Mouse (Mus musculus) lung, adult 18-20 months (tissue): ENCODE data around the gene Cry2.
"Not testable (repeated sequence)": the region's sequence is repeated elsewhere in the genome, so short reads cannot be mapped to it uniquely, and the experiment has no call there.

ENCODE experiments used
- DNase-seq, 2 experiments: peaks; one replicate each; pipeline ENCODE4 v3.0.0; 2022; ENCODE audit warnings: mixed read lengths in 2 of 2

The Cry2 gene

DNA sequence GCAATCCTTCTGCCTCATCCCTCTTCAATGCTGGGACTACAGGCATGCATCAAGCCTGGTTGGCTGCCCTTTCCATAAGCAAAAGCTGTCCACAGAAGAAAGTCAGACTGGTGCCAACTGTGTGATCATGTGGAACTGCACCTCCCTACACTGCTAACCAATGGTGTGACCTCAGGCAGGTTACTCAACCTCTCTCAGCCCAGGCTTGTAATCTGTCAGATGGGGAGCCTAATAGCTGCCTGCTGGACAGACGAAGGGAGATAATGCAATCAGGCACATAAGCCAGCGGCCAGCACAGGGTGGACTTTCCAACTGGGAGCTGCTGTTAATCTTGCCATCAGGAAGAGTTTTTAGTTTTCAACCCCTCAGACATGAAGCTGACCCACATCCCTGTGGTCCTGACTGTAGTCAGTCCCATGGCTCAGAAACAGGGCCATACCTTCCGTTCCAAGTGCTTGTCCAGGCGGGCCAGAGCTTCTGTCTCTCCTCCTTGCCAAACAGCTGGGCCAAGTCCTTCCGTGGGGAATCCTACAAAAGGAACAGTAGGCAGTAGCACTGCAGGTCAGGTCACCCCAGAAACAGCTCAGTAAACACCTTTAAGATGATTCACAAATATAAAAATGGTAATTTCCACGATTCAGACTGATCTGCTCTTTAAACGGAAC is 12.0 kb downstream of the Cry2 start:
- DNase-seq = no peak

- DNase-seq = no peak
Observed at GRCm38 (mm10) chr2:92411705-92412104, 22.1 kb downstream of the Cry2 start.

DNA sequence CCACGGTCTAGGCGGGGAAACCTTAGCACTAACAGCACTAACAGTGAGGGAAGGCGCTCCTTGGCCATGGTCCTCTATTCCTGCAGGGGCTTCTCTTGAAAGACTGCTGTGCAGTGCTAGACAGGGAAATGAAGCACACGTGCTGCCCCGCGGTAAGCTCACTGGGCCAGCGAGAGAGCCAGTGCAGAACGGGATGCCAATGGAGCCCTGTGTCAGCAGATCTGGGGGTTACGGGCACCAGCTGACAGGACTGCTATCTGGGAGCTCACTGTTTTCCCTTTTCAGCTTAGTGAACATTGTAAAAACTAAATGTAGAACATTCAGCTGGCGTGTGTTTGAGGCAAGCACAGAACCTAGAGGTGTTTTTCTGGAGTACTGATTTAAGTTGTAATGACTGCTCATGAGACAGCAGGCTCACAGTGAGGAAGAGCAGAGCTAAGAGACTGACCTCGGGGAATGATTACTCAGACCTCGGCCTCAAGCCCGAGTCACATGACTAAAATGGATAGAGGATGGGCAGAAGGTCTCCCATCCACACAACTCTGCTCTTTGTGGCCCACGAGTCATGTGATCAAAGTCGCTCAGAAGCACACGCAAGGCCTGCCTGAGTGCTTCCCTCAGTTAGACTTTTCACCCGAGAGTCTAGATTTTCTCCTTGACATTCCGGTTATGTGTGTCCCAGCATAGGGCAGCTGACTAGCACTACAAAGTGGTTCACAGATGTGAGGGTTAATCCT is 25.4 kb downstream of the Cry2 start:
- no peak for DNase-seq

GRCm38 (mm10) chr2:92405687-92406086 is 28.2 kb downstream of the Cry2 start:
- peak in 1 of 2 experiments; percentile 29 for DNase-seq

DNA sequence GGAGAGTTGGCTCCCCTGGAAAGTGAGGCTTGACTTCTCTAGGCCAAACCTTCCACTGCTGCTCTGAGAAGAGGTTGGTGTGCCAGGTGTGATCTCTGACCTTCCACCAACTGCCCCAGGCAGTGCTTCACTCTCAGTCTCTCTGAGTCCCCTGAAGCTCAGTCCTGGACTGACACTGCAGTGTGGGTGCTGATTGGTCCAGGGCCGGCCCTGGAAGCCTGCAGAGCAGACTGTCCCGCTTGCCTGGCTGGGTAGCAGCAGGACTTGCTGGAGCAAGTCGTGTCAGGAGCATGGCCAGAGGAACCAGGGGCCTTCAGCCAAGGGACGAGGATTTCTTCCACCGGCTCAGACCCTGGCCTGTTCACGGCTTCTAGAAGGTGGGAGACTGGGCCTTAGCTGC is 29.1 kb downstream of the Cry2 start:
- DNase-seq = no peak

GRCm38 (mm10) chr2:92403776-92404319 is 30.0 kb downstream of the Cry2 start:
- DNase-seq = no peak

GRCm38 (mm10) chr2:92402591-92403326 is 31.1 kb downstream of the Cry2 start:
- no peak for DNase-seq

DNA sequence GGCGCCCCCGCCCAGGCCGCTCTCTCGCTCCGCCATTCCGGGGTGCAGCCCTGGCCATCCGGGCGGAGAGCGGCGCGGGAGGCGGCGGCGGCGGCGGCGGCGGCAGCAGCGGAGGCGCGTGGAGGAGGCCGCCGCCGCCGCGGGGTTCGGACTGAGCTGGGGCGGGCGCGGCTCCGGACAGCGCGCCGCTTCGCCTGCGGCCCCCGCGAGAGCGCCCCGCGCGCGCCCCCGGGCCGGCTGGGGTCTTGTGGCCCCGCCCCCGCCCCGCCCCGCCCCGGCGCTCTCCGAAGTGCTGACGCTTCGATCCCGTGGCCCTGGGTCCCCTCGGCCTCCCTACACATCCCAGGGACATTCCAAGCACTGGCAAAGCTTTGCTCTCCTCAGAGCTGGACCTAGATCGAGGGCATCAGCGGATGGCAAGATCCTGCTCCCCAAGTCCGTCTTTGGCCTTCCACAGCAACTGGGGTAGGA is 32.7 kb downstream of the Cry2 start, which contains the start of gene Mapk8ip1:
Gene Mapk8ip1 (minus strand): TSS at position 173 of the 471 bp plus-strand sequence.
- DNase-seq = no peak

GRCm38 (mm10) chr2:92400682-92401081 is 33.2 kb downstream of the Cry2 start:
- DNase-seq = no peak

DNA sequence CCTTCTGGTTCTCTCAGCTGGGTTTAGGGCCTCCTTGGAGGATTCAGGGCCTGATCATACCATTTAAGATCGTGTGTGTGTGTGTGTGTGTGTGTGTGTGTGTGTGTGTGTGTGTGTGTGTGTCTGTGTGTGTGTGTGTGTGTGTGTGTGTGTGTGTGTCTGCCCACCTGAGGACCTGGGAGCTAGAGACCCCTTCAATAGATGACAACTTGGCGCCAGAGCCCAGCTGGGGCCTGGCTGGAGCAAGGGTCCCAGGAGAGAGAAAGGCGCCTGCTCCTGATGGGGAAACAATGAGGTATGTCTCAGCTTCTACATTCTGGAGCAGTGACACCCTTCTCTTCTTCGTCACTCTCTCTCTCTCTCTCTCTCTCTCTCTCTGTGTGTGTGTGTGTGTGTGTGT is 34.0 kb downstream of the Cry2 start:
- DNase-seq = not testable (repeated sequence)

GRCm38 (mm10) chr2:92397436-92397835 is 36.4 kb downstream of the Cry2 start:
- no peak for DNase-seq

- DNase-seq = no peak
Observed at GRCm38 (mm10) chr2:92395535-92395934, 38.3 kb downstream of the Cry2 start.

- DNase-seq = no peak
Observed at GRCm38 (mm10) chr2:92392318-92393264, 41.3 kb downstream of the Cry2 start.

DNA sequence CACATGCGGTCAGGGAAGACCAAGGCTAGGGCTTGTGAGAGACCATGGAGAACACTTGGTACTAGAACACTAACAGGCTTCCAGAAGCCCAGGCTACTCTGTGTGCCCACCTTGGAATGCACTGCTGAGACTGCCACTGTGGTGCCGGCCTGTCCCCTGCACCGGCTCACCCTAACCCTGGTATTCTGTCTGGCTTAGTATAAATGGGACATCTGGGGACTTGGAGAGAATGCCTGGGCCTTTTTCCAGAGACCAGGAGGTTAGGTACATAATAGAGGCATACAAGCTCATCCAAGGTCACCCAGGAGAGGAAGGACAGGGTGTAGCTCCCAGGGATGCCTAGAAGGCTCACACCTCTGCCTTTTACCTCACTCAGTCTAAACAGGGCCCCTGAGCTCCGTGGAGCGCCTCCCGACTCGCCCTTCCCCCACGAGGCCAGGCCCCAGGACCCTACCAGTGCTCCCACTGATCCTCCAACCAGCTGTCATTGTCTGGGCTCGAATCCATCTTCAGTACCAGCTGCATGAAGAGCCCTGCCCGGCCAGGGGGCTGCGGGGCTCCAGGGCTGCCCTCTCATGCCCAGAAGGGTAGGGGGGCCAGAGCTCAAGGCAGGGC is 42.0 kb downstream of the Cry2 start:
- no peak for DNase-seq

- DNase-seq = no peak
Observed at GRCm38 (mm10) chr2:92391116-92391515, 42.7 kb downstream of the Cry2 start.

DNA sequence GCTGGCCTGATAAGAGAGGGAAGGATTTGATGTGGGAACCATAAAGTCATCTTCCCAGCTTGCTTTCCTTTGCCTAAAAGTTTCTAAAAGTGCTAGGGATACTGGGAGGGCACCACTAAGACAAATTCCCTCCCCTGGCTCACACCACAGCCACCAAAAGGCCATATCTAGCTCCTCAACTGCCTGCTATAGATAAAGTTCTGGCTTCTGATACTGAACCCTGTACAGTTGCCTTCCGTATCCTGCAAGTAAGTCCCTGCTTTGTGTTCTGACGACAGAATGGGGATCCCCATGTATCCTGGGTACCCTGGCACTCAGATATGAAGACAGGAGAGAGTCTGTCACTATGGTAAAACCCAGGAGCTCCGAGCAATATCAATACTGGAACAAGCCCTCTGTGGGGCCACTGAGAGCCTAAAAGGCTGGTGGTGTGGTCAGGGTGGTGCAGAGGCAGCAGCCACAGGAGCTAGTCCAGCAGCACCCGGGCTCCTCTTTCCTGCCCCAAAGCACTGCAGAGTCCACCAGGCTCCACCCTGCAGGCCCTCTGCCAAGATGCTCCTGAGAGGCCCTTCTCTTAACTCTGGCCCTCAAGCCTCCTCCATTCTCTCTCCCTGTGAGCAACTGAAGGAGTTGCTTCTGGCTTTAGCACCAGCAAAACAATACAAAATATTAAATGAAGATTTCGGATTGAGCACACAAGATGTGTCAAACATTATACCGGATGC is 43.5 kb downstream of the Cry2 start:
- peak; percentile 70 to 77 for DNase-seq

DNA sequence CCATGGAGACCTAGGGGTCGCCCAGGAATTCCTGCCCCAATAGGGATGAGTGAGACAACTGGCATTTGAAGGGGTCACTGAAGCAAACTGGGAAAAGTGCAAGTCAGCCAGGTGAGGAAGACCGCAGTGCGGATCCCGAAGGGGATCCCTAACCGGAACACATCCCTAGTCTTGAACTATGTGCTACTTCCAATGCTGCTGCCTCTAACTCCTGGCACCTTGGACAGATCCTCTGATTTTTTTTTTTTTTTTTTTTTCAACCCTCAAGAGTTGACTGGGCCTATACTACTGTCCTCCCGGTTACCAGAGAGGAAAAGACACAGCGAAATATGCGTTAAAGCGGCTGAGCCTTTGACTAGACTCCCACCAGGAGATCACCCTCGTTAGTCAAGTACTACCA is 44.2 kb downstream of the Cry2 start:
- DNase-seq = no peak

DNA sequence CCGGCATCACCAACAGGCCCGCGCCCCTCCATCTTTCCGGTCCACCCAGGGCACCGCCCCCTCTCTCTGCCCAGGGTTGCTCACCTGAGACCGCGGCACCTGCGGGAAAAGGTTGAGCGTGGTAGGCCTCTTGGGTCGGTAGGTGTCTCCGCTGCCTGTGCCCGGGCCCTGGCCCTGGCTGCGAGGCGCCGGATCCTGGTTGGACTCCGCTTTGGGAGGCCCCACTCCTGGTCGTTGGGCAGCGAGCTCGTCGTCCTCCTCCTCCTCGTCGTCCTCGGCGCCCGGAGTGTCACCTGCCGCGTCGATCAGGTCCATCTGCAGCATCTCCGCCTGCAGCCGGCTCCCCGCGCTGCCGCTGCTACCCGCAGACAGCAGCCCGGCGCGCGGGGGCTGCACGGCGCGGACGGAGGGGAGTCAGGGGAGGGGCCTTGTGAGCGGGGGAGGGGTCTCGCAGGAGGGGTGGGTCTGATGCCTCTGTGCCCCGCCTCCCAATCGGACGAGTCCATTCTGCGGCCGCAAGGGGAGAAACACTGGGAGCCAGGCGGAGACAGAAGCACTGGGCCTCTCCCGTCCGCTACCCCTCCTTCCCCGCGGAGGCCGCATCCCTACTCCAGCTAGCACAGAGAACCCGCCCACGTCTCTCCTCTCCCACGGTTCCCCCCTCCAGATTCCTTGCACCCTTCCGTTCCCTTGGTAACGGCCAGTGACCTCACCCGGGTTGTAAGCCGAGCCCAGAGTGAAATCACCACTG is 44.8 kb downstream of the Cry2 start:
- peak; percentile 83 to 88 for DNase-seq

DNA sequence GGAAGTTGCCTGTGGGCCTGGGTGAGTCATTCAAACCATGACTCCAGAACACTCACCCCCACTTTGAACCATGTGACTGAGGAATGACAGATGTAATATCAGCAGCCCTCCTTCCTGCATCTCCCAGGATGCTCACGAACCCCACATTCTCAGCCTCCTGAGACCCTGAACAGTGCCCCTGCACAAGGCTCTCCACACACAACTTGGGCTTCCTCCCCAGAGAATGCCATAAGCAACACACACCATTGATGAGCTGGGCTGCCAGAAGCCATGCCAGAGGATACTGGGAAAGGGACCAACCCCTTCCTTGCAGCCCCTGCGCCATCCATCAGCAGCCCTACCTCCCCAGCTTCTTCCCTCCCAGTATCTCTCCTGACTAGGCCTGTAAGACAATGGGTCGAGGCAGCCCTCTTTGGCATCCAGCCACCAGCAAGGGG is 45.7 kb downstream of the Cry2 start:
- DNase-seq = no peak

- DNase-seq = no peak
Observed at GRCm38 (mm10) chr2:92387646-92388045, 46.2 kb downstream of the Cry2 start.
